Mouse (Mus musculus): ENCODE results near the gene Iqgap1.

Gene Iqgap1

DNA sequence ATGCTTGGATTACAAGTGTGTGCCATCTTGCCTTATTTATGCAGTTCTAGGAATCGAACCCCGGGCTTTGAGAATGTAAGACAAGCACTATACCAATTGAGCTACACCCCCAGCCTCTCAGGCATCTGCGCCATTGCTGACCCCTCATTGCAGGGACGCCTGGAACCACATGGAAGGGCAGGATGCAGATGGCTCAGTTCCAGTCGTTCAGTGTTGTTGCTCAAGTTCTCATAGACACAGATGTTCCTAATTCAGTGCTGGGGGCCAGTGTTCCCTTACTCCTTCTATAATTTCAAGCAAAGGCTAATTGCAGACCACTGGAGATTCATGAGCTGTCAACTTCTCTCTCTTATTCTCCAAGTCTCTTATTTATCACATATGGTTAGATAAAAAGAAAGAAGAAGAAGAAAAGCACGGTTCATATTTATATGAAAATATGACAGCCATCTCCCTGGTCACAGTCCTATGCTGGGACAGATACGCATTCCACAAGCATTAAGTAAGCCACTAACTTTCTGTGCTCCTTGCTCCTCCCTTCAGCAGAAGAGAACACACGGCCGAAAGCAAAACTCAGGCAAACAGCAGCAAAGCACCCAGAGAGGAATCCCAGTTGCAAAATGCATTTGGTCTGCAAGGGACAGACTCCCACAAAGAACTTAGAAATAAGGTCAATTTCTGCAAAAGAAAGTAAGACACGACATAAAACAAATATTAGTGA, 159.4 kb downstream of the Iqgap1 start:
- no peak for DNase-seq (ENCODE audit: low spot score)

All from c-Kit-positive CD71-positive TER-119-positive erythroid progenitor cells, embryonic 14.5 days (primary cell).